Mouse (Mus musculus): Measurements from ENCODE around the gene Gm42421. TPM values are rescaled to one million over a fixed set of nuclear protein-coding genes. Genes with fewer than 3 reads are reported as not detected.

Gm42421 gene
- polyA plus RNA-seq (2014; fragmentation: Illumina TruSeq; extraction: RNeasy Lipid Tissue Mini Kit (QIAGEN cat#74804); ENCODE audit: low read depth, low replicate concordance), result not detected

GRCm38 (mm10) chr5:143927875-143928274 is at the start of gene Gm42421:
Gene Gm42421 (plus strand): TSS chr5:143928175.

GRCm38 (mm10) chr5:143897635-143898330 is 30.2 kb upstream of the Gm42421 start, which contains the start of gene Ankrd61:
Gene Ankrd61 (minus strand): TSS chr5:143897685.

GRCm38 (mm10) chr5:143909417-143910400 is 18.3 kb upstream of the Gm42421 start, which contains the start of the genes Aimp2 and Pms2:
Gene Aimp2 (minus strand): TSS chr5:143909847.
Gene Pms2 (plus strand): TSS chr5:143909964.

GRCm38 (mm10) chr5:143932831-143933230 is 4.9 kb downstream of the Gm42421 start, which contains the start of gene Rsph10b:
Gene Rsph10b (plus strand): TSS chr5:143933035.

Other genes starting within 250 kb of the Gm42421 start
- gene Usp42, start 195.9 kb upstream of the Gm42421 start, polyA plus RNA-seq (2014; fragmentation: Illumina TruSeq; extraction: RNeasy Lipid Tissue Mini Kit (QIAGEN cat#74804); ENCODE audit: low read depth, low replicate concordance), result 3.9 TPM
- gene Eif2ak1, start 110.4 kb upstream of the Gm42421 start, polyA plus RNA-seq (2014; fragmentation: Illumina TruSeq; extraction: RNeasy Lipid Tissue Mini Kit (QIAGEN cat#74804); ENCODE audit: low read depth, low replicate concordance), result 23.1 TPM
- gene Ankrd61, start 30.5 kb upstream of the Gm42421 start, polyA plus RNA-seq (2014; fragmentation: Illumina TruSeq; extraction: RNeasy Lipid Tissue Mini Kit (QIAGEN cat#74804); ENCODE audit: low read depth, low replicate concordance), result not detected
- 4.3 TPM for gene Aimp2, start 18.3 kb upstream of the Gm42421 start, polyA plus RNA-seq (2014; fragmentation: Illumina TruSeq; extraction: RNeasy Lipid Tissue Mini Kit (QIAGEN cat#74804); ENCODE audit: low read depth, low replicate concordance)
- gene Pms2, start 18.2 kb upstream of the Gm42421 start, polyA plus RNA-seq (2014; fragmentation: Illumina TruSeq; extraction: RNeasy Lipid Tissue Mini Kit (QIAGEN cat#74804); ENCODE audit: low read depth, low replicate concordance), result 3.7 TPM
- gene Rsph10b, start 4.9 kb downstream of the Gm42421 start, polyA plus RNA-seq (2014; fragmentation: Illumina TruSeq; extraction: RNeasy Lipid Tissue Mini Kit (QIAGEN cat#74804); ENCODE audit: low read depth, low replicate concordance), result not detected
- gene Ccz1, start 86.7 kb downstream of the Gm42421 start, polyA plus RNA-seq (2014; fragmentation: Illumina TruSeq; extraction: RNeasy Lipid Tissue Mini Kit (QIAGEN cat#74804); ENCODE audit: low read depth, low replicate concordance), result 67.6 TPM
- gene Ocm, start 98.5 kb downstream of the Gm42421 start, polyA plus RNA-seq (2014; fragmentation: Illumina TruSeq; extraction: RNeasy Lipid Tissue Mini Kit (QIAGEN cat#74804); ENCODE audit: low read depth, low replicate concordance), result not detected
- 2.9 TPM for gene Lmtk2, start 172.3 kb downstream of the Gm42421 start, polyA plus RNA-seq (2014; fragmentation: Illumina TruSeq; extraction: RNeasy Lipid Tissue Mini Kit (QIAGEN cat#74804); ENCODE audit: low read depth, low replicate concordance)

All from liver, adult 10 weeks (tissue).